Mouse (Mus musculus) lung, postnatal 14 days (tissue): ENCODE data around the gene Dock7.

Source experiments
- DNase-seq: peaks from one replicate; pipeline ENCODE4 v3.0.0; 2021

Dock7 gene

DNA sequence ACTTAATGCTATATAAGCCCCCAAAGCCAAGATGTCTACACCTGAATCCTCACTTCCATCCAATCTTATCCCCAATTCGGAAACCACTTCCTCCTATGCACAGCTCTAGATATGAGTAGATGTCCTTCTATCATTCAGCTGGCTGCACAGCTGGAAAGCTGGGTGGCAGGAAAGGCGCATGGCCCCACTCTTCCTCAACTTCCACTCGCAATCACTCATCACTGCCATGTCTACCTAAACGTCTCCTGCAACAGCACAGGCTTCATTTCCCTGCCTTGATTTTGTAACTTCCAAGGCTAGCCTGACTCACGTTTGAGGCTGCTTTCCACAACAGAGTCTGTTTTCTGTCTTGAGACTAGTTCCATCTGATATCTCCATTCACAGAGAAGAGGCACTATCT is 1.7 kb downstream of the Dock7 start:
- no peak for DNase-seq

GRCm38 (mm10) chr4:99115797-99116196 is 4.9 kb downstream of the Dock7 start:
- no peak for DNase-seq

- no peak for DNase-seq
These were observed 9.0 kb downstream of the Dock7 start for GRCm38 (mm10) chr4:99111670-99112069.

DNA sequence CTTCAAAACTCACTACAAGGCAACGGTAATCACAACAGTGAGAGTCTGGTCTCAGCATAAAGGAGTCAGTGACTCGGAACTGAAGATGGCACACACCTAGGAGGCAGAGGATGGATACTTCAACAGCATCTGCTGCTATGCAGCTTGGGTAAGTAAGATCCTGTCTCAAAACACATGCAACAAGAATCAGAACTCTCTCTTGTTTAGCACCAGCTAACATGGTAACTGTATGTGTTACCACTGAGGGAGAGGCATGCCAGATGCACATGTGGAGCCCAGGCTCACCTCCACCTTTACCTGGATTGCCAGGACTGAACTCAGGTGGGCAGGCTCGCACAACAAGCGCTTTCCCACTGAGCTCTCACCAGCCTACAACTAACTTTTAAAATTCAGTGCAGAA is 11.9 kb downstream of the Dock7 start:
- DNase-seq = no peak

GRCm38 (mm10) chr4:99102846-99103245 is 17.9 kb downstream of the Dock7 start:
- DNase-seq = no peak

DNA sequence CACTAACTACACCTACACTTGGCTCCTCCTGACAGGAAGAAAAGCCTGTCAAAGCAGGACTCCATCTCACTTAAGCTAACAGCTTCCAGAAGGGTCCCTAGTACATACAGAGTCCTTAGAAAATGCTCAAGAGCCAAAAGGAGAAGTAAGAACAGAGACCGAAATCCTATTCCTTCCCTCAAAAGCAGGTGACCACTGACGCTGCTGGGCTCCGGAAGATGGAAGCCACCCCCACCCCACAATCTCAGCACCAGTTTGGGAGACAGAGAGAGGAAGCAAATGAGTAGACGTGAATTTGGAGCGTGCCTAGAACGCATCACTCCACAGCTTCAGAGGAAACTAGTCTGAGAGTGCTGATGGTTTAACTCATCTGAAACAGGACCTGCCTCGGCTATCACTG is 20.0 kb downstream of the Dock7 start:
- no peak for DNase-seq

GRCm38 (mm10) chr4:99091777-99092176 is 28.9 kb downstream of the Dock7 start:
- no peak for DNase-seq

GRCm38 (mm10) chr4:99091151-99091701 is 29.5 kb downstream of the Dock7 start:
- DNase-seq = no peak

- DNase-seq = no peak
These were observed 32.8 kb downstream of the Dock7 start for GRCm38 (mm10) chr4:99087760-99088485.

DNA sequence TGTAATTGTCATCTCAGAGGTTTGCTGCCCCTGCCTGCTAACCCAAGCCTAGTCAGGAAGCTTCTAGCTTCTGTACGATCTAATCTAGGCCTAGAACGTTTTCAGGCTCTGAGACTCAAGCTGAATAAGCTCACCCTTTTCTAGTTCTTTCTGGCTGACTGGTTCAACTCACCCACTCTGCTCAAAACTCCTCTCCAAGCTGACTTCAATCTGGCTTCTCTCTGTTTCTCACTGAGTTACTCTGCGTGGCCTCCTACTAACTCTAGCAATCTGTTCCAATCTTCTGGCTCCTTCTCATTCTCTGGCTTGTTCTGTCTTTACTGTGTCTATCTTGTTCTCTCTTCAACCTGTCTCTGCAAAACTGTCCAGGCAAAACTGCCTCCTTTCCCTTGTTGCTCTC is 36.9 kb downstream of the Dock7 start:
- no peak for DNase-seq

DNA sequence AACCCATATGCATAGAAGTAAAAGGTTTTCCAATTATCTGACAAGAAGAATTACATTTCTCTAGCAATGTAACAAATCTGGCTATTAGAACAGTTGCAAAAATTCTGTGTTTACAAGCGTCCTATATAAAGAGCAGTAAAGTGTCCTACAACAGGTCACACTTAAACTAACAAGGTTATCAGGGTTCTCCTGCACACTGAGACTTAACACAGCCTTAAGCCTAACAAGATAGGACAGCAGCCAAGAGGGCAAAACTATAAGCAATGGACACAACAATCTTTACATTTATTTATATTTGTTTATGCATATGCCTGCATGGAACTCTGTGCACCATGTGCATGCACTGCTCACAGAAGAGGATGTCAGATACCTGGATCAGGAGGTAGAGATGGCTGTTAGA is 39.5 kb downstream of the Dock7 start:
- DNase-seq = no peak

- DNase-seq = no peak
These were observed 42.7 kb downstream of the Dock7 start for GRCm38 (mm10) chr4:99078005-99078404.

- DNase-seq = no peak
These were observed 51.9 kb downstream of the Dock7 start for GRCm38 (mm10) chr4:99068806-99069205.

GRCm38 (mm10) chr4:99064524-99064923 is 56.2 kb downstream of the Dock7 start:
- no peak for DNase-seq

DNA sequence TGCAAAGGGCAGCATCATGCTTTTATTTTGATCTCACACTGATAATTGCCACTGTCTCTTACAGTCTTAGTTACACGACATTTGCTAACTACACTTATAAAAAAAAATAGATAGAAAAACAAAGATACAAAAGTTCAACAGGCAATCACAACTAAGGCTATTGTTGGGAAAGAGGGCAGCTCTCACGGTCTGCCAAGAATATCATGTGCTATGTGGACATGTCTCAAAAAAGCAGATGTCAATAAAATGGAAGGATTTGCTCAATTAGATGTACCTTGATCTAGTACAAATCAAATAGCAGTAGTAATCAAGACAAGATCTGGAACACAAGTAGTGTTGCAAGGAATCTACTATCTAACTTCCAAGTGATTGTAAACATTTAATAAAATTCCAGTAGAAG is 72.1 kb downstream of the Dock7 start:
- no peak for DNase-seq

DNA sequence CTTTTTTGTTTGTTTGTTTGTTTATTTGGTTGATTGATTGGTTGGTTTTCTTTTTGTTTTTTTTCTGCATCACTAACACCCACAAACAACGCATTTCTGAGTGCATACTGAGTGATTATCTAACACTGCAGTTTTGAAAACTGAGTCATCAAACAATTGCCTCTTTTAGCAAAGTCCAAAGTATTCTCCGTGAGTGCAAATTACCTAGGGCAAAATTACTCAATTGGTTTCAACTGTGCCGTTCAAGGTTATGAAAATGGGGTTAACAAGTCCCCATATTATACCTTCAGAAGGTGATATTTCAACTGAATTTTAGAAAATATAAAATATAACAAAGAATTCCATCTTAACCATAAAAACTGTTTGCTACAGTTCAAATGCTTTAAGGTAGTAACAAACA is 74.2 kb downstream of the Dock7 start:
- no peak for DNase-seq

DNA sequence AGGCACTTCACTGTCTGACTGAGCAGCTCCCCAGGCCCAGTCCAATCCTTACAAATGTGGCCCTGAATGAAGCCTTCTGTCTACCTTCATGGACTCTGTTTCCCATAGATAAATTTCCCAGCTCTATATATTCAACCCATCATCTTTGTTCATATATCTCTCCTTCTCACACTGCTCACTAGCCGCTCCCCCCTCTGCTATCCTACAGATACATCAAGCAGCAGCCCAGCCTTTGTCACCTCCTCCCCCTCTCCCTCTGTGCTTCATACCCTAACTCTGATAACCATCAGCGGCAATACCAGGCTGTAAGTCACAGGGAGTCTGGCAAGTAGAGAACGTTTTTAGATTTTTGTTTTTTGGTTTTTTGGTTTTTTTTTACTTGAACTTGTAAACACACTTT is 75.9 kb downstream of the Dock7 start:
- DNase-seq = no peak

GRCm38 (mm10) chr4:99032921-99033320 is 87.8 kb downstream of the Dock7 start:
- DNase-seq = peak; percentile 21

- DNase-seq = no peak
These were observed 90.0 kb downstream of the Dock7 start, which contains the start of gene Angptl3 for GRCm38 (mm10) chr4:99030686-99031085. Gene Angptl3, plus strand, starts transcription at chr4:99030954.

DNA sequence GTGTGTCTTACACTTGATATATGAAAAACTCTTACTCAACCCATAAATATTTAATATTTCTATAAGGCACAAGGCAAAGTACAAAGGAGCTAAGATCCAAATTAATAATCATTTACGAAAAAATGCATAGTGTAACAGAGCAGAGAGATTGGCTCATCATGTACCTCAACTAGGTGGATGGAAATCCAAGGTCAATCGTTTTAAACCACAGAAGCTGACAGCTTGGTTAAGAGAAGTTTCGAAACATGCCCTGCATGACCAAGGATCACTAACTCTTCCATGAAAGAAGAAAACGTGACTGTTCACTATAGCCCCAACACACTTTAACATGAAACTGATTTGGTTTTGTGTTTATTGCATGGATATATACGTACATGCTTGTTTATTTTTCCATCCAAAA is 92.3 kb downstream of the Dock7 start:
- no peak for DNase-seq

DNA sequence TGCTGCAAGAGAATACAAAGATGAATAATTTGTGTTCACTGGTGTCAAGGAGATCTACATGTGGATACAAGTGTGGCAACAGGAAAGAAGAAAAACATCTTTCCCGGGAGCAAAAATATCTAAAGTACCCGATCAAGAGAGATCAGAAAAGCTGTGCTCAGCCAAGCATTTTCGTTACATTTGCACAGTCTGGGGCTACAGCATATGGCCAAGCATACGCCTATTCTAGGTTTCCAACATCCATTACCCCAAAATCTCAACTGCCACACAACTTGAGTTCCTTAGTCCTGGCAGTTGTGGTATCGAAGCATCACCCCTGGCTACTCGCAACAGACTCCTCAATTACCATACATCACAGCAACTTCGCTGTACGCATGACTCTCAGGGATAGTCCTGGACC is 98.5 kb downstream of the Dock7 start:
- no peak for DNase-seq

DNA sequence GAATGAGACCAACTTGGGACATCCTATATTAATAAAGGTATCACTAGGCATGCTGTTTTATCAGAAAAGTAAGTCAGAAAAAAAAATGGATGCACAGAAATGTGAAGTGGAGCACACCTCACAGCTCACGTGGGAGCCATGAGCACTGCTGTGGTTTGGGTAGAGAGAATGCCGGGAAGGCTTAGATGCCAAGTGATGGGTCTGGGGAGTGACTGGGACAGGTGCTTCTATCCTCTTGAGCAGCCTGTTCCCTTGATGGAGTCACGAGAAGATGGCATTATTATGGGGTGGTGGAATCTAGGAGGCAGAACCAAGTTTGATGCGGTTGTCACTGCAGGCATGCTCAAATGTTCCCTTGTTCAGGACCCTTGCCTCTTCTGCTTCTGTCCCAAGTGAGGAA is 109.7 kb downstream of the Dock7 start:
- DNase-seq = no peak

DNA sequence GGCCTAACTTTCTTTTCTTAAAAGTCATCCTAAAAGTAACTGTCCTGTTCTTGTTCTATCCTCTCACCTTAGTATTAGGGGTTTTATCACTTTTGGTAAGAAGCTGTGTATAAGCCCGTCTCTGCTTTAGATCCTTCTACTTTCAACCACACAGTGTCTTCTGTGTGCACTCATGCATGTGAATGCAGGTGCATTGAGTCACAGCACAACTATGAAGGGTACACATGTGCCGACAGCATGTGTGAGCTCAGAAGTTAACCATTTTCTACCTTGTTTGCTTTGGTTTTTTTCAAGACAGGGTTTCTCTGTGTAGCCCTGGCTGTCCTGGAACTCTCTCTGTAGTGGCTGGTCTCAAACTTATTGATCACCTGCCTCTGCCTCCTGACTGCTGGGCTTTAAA is 114.4 kb downstream of the Dock7 start:
- DNase-seq = no peak

GRCm38 (mm10) chr4:99005574-99005973 is 115.1 kb downstream of the Dock7 start:
- DNase-seq = no peak

DNA sequence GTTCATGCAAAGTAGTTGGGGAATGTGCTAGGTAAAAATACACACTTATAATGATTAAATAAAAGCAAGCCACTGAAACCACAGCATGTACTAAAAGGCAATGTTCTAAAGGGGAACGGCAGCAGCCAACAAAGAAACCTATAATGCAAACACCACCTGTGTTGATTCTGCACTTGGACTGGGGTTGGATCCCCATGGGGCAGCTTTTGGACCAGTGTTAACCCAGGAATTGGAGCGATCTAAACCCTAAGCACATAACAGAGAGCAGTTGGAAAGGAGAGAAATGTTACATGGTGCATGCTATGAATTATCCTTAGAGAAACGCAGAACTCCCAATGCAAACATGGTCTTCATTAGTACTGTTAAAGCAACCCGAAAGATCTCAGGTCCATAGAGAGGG is 127.2 kb downstream of the Dock7 start:
- DNase-seq = no peak
